Mouse (Mus musculus) MEL (cell line): ENCODE results near the gene Igf2r.

Source experiments
- CTCF ChIP-seq, 3 experiments: IDR thresholded peaks in 2 of 3; conservative IDR thresholded peaks in 1 of 3; 2 replicates each; pipeline ENCODE4 v1.5.1; 2011 to 2012; ENCODE audit warnings: low read length in 3 of 3, low read depth in 2 of 3, mild to moderate bottlenecking in 2 of 3, improper control_type of control experiment in 1 of 3, inconsistent platforms in 1 of 3, mixed read lengths in 1 of 3, moderate library complexity in 1 of 3; ENCODE audit not compliant: control insufficient read depth in 1 of 3, insufficient read depth in 1 of 3, poor library complexity in 1 of 3, severe bottlenecking in 1 of 3
- EP300 ChIP-seq, 2 experiments: IDR thresholded peaks; 2 replicates each; pipeline ENCODE4 v1.6.1; 2011; ENCODE audit warnings: improper control_type of control experiment in 2 of 2, low read length in 2 of 2, low read depth in 1 of 2, mild to moderate bottlenecking in 1 of 2
- GATA1 ChIP-seq: IDR thresholded peaks from 2 replicates; pipeline ENCODE4 v1.6.1; 2011; ENCODE audit warnings: low read depth, low read length, improper control_type of control experiment
- MYB ChIP-seq: IDR thresholded peaks from 2 replicates; pipeline ENCODE4 v1.6.1; 2011; ENCODE audit warnings: mild to moderate bottlenecking, low read depth, low read length, improper control_type of control experiment
- POLR2A ChIP-seq, 2 experiments: IDR thresholded peaks; 2 replicates each; pipeline ENCODE4 v1.6.1; 2011 to 2012; ENCODE audit warnings: low read length in 2 of 2, mild to moderate bottlenecking in 2 of 2, control low read depth in 1 of 2, improper control_type of control experiment in 1 of 2, low read depth in 1 of 2, moderate library complexity in 1 of 2; ENCODE audit not compliant: control insufficient read depth in 1 of 2, insufficient read depth in 1 of 2, poor library complexity in 1 of 2
- TAL1 ChIP-seq: IDR thresholded peaks from 2 replicates; pipeline ENCODE4 v1.6.1; 2012; ENCODE audit warnings: mild to moderate bottlenecking, inconsistent platforms, low read length, moderate library complexity, mixed read lengths
- UBTF ChIP-seq: IDR thresholded peaks from 2 replicates; pipeline ENCODE4 v1.6.1; 2012; ENCODE audit warnings: low read depth, mild to moderate bottlenecking, inconsistent platforms, low read length, improper control_type of control experiment, moderate library complexity, borderline replicate concordance; ENCODE audit not compliant: insufficient read depth
- USF2 ChIP-seq, 2 experiments: IDR thresholded peaks; 2 replicates each; pipeline ENCODE4 v1.6.1; 2011 to 2012; ENCODE audit warnings: improper control_type of control experiment in 2 of 2, low read length in 2 of 2, borderline replicate concordance in 1 of 2, inconsistent platforms in 1 of 2, low read depth in 1 of 2, mild to moderate bottlenecking in 1 of 2; ENCODE audit not compliant: insufficient read depth in 1 of 2
- ZNF384 ChIP-seq: IDR thresholded peaks from 2 replicates; pipeline ENCODE4 v1.6.1; 2012; ENCODE audit warnings: low read depth, mild to moderate bottlenecking, inconsistent platforms, low read length, improper control_type of control experiment

GRCm38 (mm10) chr17:12708398-12708797 lies 61.1 kb downstream of the Igf2r start:
- no peak for TF ChIP-seq USF2 (IDR thresholded peaks at IDR 0.05; ENCODE audit: borderline replicate concordance in 1 of 2, insufficient read depth in 1 of 2, low read depth in 1 of 2, low read length in 2 of 2)
- TF ChIP-seq EP300 (IDR thresholded peaks at IDR 0.05; ENCODE audit: low read depth in 1 of 2, low read length in 2 of 2) = no peak
- no peak for TF ChIP-seq CTCF (IDR thresholded peaks at IDR 0.05 in 2 of 3, conservative IDR thresholded peaks at IDR 0.05 in 1 of 3; ENCODE audit: control insufficient read depth in 1 of 3, insufficient read depth in 1 of 3, low read depth in 2 of 3, low read length in 3 of 3, poor library complexity in 1 of 3, severe bottlenecking in 1 of 3)
- no peak for TF ChIP-seq POLR2A (IDR thresholded peaks at IDR 0.05; ENCODE audit: control insufficient read depth in 1 of 2, insufficient read depth in 1 of 2, low read depth in 1 of 2, low read length in 2 of 2, poor library complexity in 1 of 2)
- TF ChIP-seq GATA1 = no peak
- TF ChIP-seq UBTF = no peak
- TF ChIP-seq MYB = no peak
- no peak for TF ChIP-seq TAL1
- TF ChIP-seq ZNF384 = no peak
